Mouse (Mus musculus) MEL (cell line): ENCODE data around the gene Tigd2. TPM values are rescaled to one million over a fixed set of nuclear protein-coding genes. Genes with fewer than 3 reads are reported as not detected.

Experiments used
- DNase-seq: peaks from one replicate; pipeline ENCODE4 v3.0.0; 2011; ENCODE audit warnings: low read depth, low spot score
- H3K27ac ChIP-seq: 2 replicates; pipeline ENCODE4 v1.5.1; 2012; ENCODE audit warnings: low read depth, mild to moderate bottlenecking, control low read depth, low read length, moderate library complexity; ENCODE audit not compliant: control insufficient read depth
- H3K27me3 ChIP-seq, 2 experiments: fragments of 150-350 bp in 1 of 2; sonication (generic) in 1 of 2; 2 replicates each; pipeline ENCODE4 v1.6.1; 2012; ENCODE audit warnings: low read length in 2 of 2, mild to moderate bottlenecking in 2 of 2, improper control_type of control experiment in 1 of 2, moderate library complexity in 1 of 2; ENCODE audit not compliant: insufficient read depth in 2 of 2, control insufficient read depth in 1 of 2
- H3K36me3 ChIP-seq, 2 experiments: 2 replicates each; pipeline ENCODE4 v1.6.1; 2012 to 2014; ENCODE audit warnings: low read length in 2 of 2, improper control_type of control experiment in 1 of 2, inconsistent platforms in 1 of 2, mild to moderate bottlenecking in 1 of 2; ENCODE audit not compliant: insufficient read depth in 2 of 2, control insufficient read depth in 1 of 2
- H3K4me1 ChIP-seq, 2 experiments: fragments of 150-350 bp in 1 of 2; sonication (generic) in 1 of 2; 2 replicates each; pipeline ENCODE4 v1.6.1; 2012; ENCODE audit warnings: low read length in 2 of 2, improper control_type of control experiment in 1 of 2, mild to moderate bottlenecking in 1 of 2; ENCODE audit not compliant: insufficient read depth in 2 of 2, control insufficient read depth in 1 of 2
- H3K4me3 ChIP-seq, 2 experiments: fragments of 150-350 bp in 1 of 2; sonication (generic) in 1 of 2; 2 replicates each; pipeline ENCODE4 v1.5.1; 2012; ENCODE audit warnings: low read depth in 2 of 2, low read length in 2 of 2, mild to moderate bottlenecking in 2 of 2, moderate library complexity in 2 of 2, control low read depth in 1 of 2, improper control_type of control experiment in 1 of 2; ENCODE audit not compliant: control insufficient read depth in 1 of 2, insufficient read depth in 1 of 2
- H3K79me2 ChIP-seq: 2 replicates; pipeline ENCODE4 v1.6.1; 2012; ENCODE audit warnings: mild to moderate bottlenecking, low read length, moderate library complexity; ENCODE audit not compliant: control insufficient read depth, poor library complexity, insufficient read depth
- H3K9ac ChIP-seq: 2 replicates; pipeline ENCODE4 v1.6.1; 2012; ENCODE audit warnings: low read depth, mild to moderate bottlenecking, control low read depth, low read length, moderate library complexity; ENCODE audit not compliant: control insufficient read depth, poor library complexity, severe bottlenecking
- H3K9me3 ChIP-seq: fragments of 150-350 bp; sonication (generic); replicated peaks from 2 replicates; pipeline ENCODE4 v1.6.1; 2012; ENCODE audit warnings: mild to moderate bottlenecking, low read length, improper control_type of control experiment, moderate library complexity; ENCODE audit not compliant: insufficient read depth
- CHD1 ChIP-seq: IDR thresholded peaks from 2 replicates; pipeline ENCODE4 v1.6.1; 2012; ENCODE audit warnings: low read depth, mild to moderate bottlenecking, inconsistent platforms, low read length, improper control_type of control experiment
- CHD2 ChIP-seq: IDR thresholded peaks from 2 replicates; pipeline ENCODE4 v1.6.1; 2011; ENCODE audit warnings: low read length, improper control_type of control experiment
- CTCF ChIP-seq, 3 experiments: IDR thresholded peaks in 2 of 3; conservative IDR thresholded peaks in 1 of 3; 2 replicates each; pipeline ENCODE4 v1.5.1; 2011 to 2012; ENCODE audit warnings: low read length in 3 of 3, low read depth in 2 of 3, mild to moderate bottlenecking in 2 of 3, improper control_type of control experiment in 1 of 3, inconsistent platforms in 1 of 3, mixed read lengths in 1 of 3, moderate library complexity in 1 of 3; ENCODE audit not compliant: control insufficient read depth in 1 of 3, insufficient read depth in 1 of 3, poor library complexity in 1 of 3, severe bottlenecking in 1 of 3
- ETS1 ChIP-seq: IDR thresholded peaks from 2 replicates; pipeline ENCODE4 v1.6.1; 2012; ENCODE audit warnings: low read depth, mild to moderate bottlenecking, inconsistent platforms, low read length, improper control_type of control experiment, moderate library complexity
- GABPA ChIP-seq: IDR thresholded peaks from 2 replicates; pipeline ENCODE4 v1.6.1; 2012; ENCODE audit warnings: low read depth, mild to moderate bottlenecking, inconsistent platforms, low read length, improper control_type of control experiment, moderate library complexity
- KAT2A ChIP-seq: conservative IDR thresholded peaks from 2 replicates; pipeline ENCODE4 v1.6.1; 2012; ENCODE audit warnings: low read depth, low read length, improper control_type of control experiment, inconsistent platforms
- MAFK ChIP-seq: IDR thresholded peaks from 2 replicates; pipeline ENCODE4 v1.6.1; 2011; ENCODE audit warnings: low read depth, mild to moderate bottlenecking, low read length, improper control_type of control experiment, borderline replicate concordance
- MAZ ChIP-seq: IDR thresholded peaks from 2 replicates; pipeline ENCODE4 v1.6.1; 2012; ENCODE audit warnings: low read depth, mild to moderate bottlenecking, inconsistent platforms, low read length, improper control_type of control experiment
- MEF2A ChIP-seq: IDR thresholded peaks from 2 replicates; pipeline ENCODE4 v1.6.1; 2014; ENCODE audit warnings: low read depth, mild to moderate bottlenecking, inconsistent platforms, low read length, improper control_type of control experiment; ENCODE audit not compliant: poor library complexity, insufficient replicate concordance, severe bottlenecking; ENCODE audit errors: extremely low read depth
- MXI1 ChIP-seq: IDR thresholded peaks from 2 replicates; pipeline ENCODE4 v1.6.1; 2011; ENCODE audit warnings: mild to moderate bottlenecking, low read depth, low read length, improper control_type of control experiment
- MYB ChIP-seq: IDR thresholded peaks from 2 replicates; pipeline ENCODE4 v1.6.1; 2011; ENCODE audit warnings: mild to moderate bottlenecking, low read depth, low read length, improper control_type of control experiment
- POLR2A ChIP-seq, 2 experiments: IDR thresholded peaks; 2 replicates each; pipeline ENCODE4 v1.6.1; 2011 to 2012; ENCODE audit warnings: low read length in 2 of 2, mild to moderate bottlenecking in 2 of 2, control low read depth in 1 of 2, improper control_type of control experiment in 1 of 2, low read depth in 1 of 2, moderate library complexity in 1 of 2; ENCODE audit not compliant: control insufficient read depth in 1 of 2, insufficient read depth in 1 of 2, poor library complexity in 1 of 2
- POLR2AphosphoS5 ChIP-seq: IDR thresholded peaks from 2 replicates; pipeline ENCODE4 v1.6.1; 2012; ENCODE audit warnings: low read depth, borderline replicate concordance, mild to moderate bottlenecking, inconsistent platforms, low read length, moderate library complexity, mixed read lengths
- RAD21 ChIP-seq: IDR thresholded peaks from 2 replicates; pipeline ENCODE4 v1.6.1; 2011; ENCODE audit warnings: mild to moderate bottlenecking, low read depth, low read length, improper control_type of control experiment
- SMC3 ChIP-seq: IDR thresholded peaks from 2 replicates; pipeline ENCODE4 v1.6.1; 2011; ENCODE audit warnings: low read depth, low read length, improper control_type of control experiment
- TCF12 ChIP-seq: IDR thresholded peaks from 2 replicates; pipeline ENCODE4 v1.6.1; 2014; ENCODE audit warnings: low read depth, mild to moderate bottlenecking, inconsistent platforms, low read length, improper control_type of control experiment, moderate library complexity
- UBTF ChIP-seq: IDR thresholded peaks from 2 replicates; pipeline ENCODE4 v1.6.1; 2012; ENCODE audit warnings: low read depth, mild to moderate bottlenecking, inconsistent platforms, low read length, improper control_type of control experiment, moderate library complexity, borderline replicate concordance; ENCODE audit not compliant: insufficient read depth
- USF2 ChIP-seq, 2 experiments: IDR thresholded peaks; 2 replicates each; pipeline ENCODE4 v1.6.1; 2011 to 2012; ENCODE audit warnings: improper control_type of control experiment in 2 of 2, low read length in 2 of 2, borderline replicate concordance in 1 of 2, inconsistent platforms in 1 of 2, low read depth in 1 of 2, mild to moderate bottlenecking in 1 of 2; ENCODE audit not compliant: insufficient read depth in 1 of 2
- ZC3H11A ChIP-seq: IDR thresholded peaks from 2 replicates; pipeline ENCODE4 v1.6.1; 2012; ENCODE audit warnings: low read depth, mild to moderate bottlenecking, inconsistent platforms, low read length, improper control_type of control experiment
- ZKSCAN1 ChIP-seq: IDR thresholded peaks from 2 replicates; pipeline ENCODE4 v1.6.1; 2012; ENCODE audit warnings: low read depth, mild to moderate bottlenecking, inconsistent platforms, low read length, improper control_type of control experiment, moderate library complexity
- ZMIZ1 ChIP-seq: IDR thresholded peaks from 2 replicates; pipeline ENCODE4 v1.6.1; 2012; ENCODE audit warnings: low read depth, mild to moderate bottlenecking, inconsistent platforms, low read length, improper control_type of control experiment, moderate library complexity
- polyA plus RNA-seq, 2 experiments: library from polyadenylated mRNA; stranded (reverse) in 1 of 2; unstranded in 1 of 2; fragments of >175 nt in 1 of 2; fragments of >200 nt in 1 of 2; gene quantifications; 2 replicates each; pipeline versions ENCODE4 v1.2.1 to v1.2.4; 2012; ENCODE audit warnings: low replicate concordance in 2 of 2, low read depth in 1 of 2; ENCODE audit not compliant: insufficient read length in 2 of 2, insufficient read depth in 1 of 2, missing spikeins in 1 of 2
- total RNA-seq: library from RNA; depleted of rRNA; stranded (reverse); fragments of 300-350 nt; gene quantifications from 2 replicates; pipeline ENCODE4 v1.2.3, GENCODE M21; 2012

The Tigd2 gene
- total and polyA plus RNA-seq, 3 experiments, result 7.2 to 64.5 (median 7.5) TPM

DNA sequence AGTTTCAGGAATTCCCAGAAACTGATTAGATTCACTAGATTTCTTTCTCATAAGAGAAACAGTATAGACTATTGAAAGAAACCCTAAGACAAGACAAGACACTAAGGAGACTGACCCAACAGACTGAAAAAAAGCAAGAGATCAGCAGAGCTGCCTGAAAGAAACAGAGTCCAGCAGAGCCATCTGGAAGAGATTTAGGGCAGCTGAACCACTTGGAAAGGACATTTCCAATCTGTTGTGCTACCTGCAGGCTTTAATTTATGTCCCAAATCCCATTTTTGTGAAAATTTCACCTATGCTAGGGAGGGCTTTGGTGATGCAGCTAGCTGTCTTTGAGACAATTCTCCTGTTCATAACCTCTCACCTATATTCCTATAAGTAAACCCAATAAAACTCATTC, 25.0 kb downstream of the Tigd2 start:
- Histone ChIP-seq H3K36me3 (no peaks in the 10 kb centered on the region), H3K79me2 (no peaks in the 10 kb centered on the region), H3K4me1 (no peaks in the 10 kb centered on the region), H3K9me3 (no peaks in the 10 kb centered on the region), H3K27ac (no peak overlapping the region), H3K4me3 (no peak overlapping the region), H3K9ac (no peak overlapping the region), H3K27me3 (no peaks in the 10 kb centered on the region)
- DNase-seq, result no peak
- no peak for TF ChIP-seq CHD1
- TF ChIP-seq MAZ, result no peak
- TF ChIP-seq USF2 (IDR thresholded peaks at IDR 0.05; ENCODE audit: borderline replicate concordance in 1 of 2, insufficient read depth in 1 of 2, low read depth in 1 of 2, low read length in 2 of 2), result no peak
- no peak for TF ChIP-seq POLR2A (IDR thresholded peaks at IDR 0.05; ENCODE audit: control insufficient read depth in 1 of 2, insufficient read depth in 1 of 2, low read depth in 1 of 2, low read length in 2 of 2, poor library complexity in 1 of 2)
- TF ChIP-seq ETS1, result no peak
- TF ChIP-seq ZKSCAN1, result no peak
- no peak for TF ChIP-seq MXI1
- TF ChIP-seq, all 39 proteins: peak for 0

- peak; percentile 60 for DNase-seq
- Histone ChIP-seq H3K79me2 (no peaks in the 10 kb centered on the region), H3K9ac (no peak overlapping the region), H3K4me3 (no peak overlapping the region), H3K9me3 (no peaks in the 10 kb centered on the region), H3K27ac (no peak overlapping the region), H3K4me1 (no peaks in the 10 kb centered on the region), H3K36me3 (no peaks in the 10 kb centered on the region), H3K27me3 (no peaks in the 10 kb centered on the region)
- TF ChIP-seq SMC3, result peak; percentile 73
- TF ChIP-seq CTCF (IDR thresholded peaks at IDR 0.05 in 2 of 3, conservative IDR thresholded peaks at IDR 0.05 in 1 of 3; ENCODE audit: control insufficient read depth in 1 of 3, insufficient read depth in 1 of 3, low read depth in 2 of 3, low read length in 3 of 3, poor library complexity in 1 of 3, severe bottlenecking in 1 of 3), result peak; percentile 9 to 70 (median 29); a peak in 2 of 6 replicates
- TF ChIP-seq MYB, result no peak
- peak; percentile 29; the same call in 1 of the 2 replicates for TF ChIP-seq ZC3H11A
- peak; percentile 74 for TF ChIP-seq RAD21
Observed at GRCm38 (mm10) chr6:59249675-59250074, 41.0 kb downstream of the Tigd2 start.

- no peaks in the 10 kb centered on the region for H3K36me3 ChIP-seq
- H3K79me2 ChIP-seq, result no peaks in the 10 kb centered on the region
- H3K27ac ChIP-seq, result no peak overlapping the region
- H3K9ac ChIP-seq, result no peak overlapping the region
- DNase-seq, result no peak
- no peak for TF ChIP-seq ZMIZ1
- no peak for TF ChIP-seq MAFK
- TF ChIP-seq POLR2AphosphoS5, result no peak
- TF ChIP-seq MYB, result no peak
- TF ChIP-seq USF2 (IDR thresholded peaks at IDR 0.05; ENCODE audit: borderline replicate concordance in 1 of 2, insufficient read depth in 1 of 2, low read depth in 1 of 2, low read length in 2 of 2), result no peak
- no peak for TF ChIP-seq UBTF
- no peak for TF ChIP-seq GABPA
- TF ChIP-seq CHD2, result no peak
- no peak for TF ChIP-seq TCF12
- TF ChIP-seq ZKSCAN1, result no peak
- TF ChIP-seq MXI1, result no peak
- TF ChIP-seq MEF2A, result no peak
- no peak for TF ChIP-seq KAT2A
- H3K4me1 ChIP-seq, result no peaks in the 10 kb centered on the region
- H3K27me3 ChIP-seq, result no peaks in the 10 kb centered on the region
- no peak overlapping the region for H3K4me3 ChIP-seq
- no peaks in the 10 kb centered on the region for H3K9me3 ChIP-seq
Observed at GRCm38 (mm10) chr6:59250536-59250935, 41.9 kb downstream of the Tigd2 start.
